Mouse (Mus musculus): ENCODE measurements around the gene Mrvi1. TPM values are rescaled to one million over a fixed set of nuclear protein-coding genes. Genes with fewer than 3 reads are reported as not detected.

The Mrvi1 gene
- polyA plus RNA-seq, 1 experiment from 2014 or later, result 0.18 TPM

GRCm38 (mm10) chr7:110949785-110950620, 32.3 kb downstream of the Mrvi1 start:
- no peaks in the 10 kb centered on the region for H3K9me3 ChIP-seq
- no peak overlapping the region for H3K4me2 ChIP-seq
- H3K4me3 ChIP-seq, result no peak overlapping the region
- no peak overlapping the region for H3K27ac ChIP-seq
- no peak overlapping the region for H3K9ac ChIP-seq
- no peaks in the 10 kb centered on the region for H3K27me3 ChIP-seq
- ATAC-seq (ENCODE audit: insufficient number of reproducible peaks, insufficient read depth, low FRiP score, low TSS enrichment, low read depth), result no peak
- no peaks in the 10 kb centered on the region for H3K36me3 ChIP-seq
- H3K4me1 ChIP-seq, result no peaks in the 10 kb centered on the region
- 77% methylated on average over 13 of the region's 13 CpGs for WGBS

GRCm38 (mm10) chr7:110948579-110948978, 33.7 kb downstream of the Mrvi1 start:
- Histone ChIP-seq H3K4me3 (no peak overlapping the region), H3K4me1 (no peaks in the 10 kb centered on the region), H3K4me2 (no peak overlapping the region), H3K9me3 (no peaks in the 10 kb centered on the region), H3K27ac (no peak overlapping the region), H3K36me3 (no peaks in the 10 kb centered on the region), H3K9ac (no peak overlapping the region), H3K27me3 (no peaks in the 10 kb centered on the region)
- no peak for ATAC-seq (ENCODE audit: insufficient number of reproducible peaks, insufficient read depth, low FRiP score, low TSS enrichment, low read depth)
- 85% methylated on average over 3 of the region's 3 CpGs for WGBS

GRCm38 (mm10) chr7:110947616-110948015, 34.6 kb downstream of the Mrvi1 start:
- Histone ChIP-seq H3K9ac (no peak overlapping the region), H3K27me3 (no peaks in the 10 kb centered on the region), H3K27ac (no peak overlapping the region), H3K4me1 (no peaks in the 10 kb centered on the region), H3K4me3 (no peak overlapping the region), H3K9me3 (no peaks in the 10 kb centered on the region), H3K4me2 (no peak overlapping the region), H3K36me3 (no peaks in the 10 kb centered on the region)
- ATAC-seq (ENCODE audit: insufficient number of reproducible peaks, insufficient read depth, low FRiP score, low TSS enrichment, low read depth), result no peak
- WGBS, result 86% methylated on average over 6 of the region's 6 CpGs

DNA sequence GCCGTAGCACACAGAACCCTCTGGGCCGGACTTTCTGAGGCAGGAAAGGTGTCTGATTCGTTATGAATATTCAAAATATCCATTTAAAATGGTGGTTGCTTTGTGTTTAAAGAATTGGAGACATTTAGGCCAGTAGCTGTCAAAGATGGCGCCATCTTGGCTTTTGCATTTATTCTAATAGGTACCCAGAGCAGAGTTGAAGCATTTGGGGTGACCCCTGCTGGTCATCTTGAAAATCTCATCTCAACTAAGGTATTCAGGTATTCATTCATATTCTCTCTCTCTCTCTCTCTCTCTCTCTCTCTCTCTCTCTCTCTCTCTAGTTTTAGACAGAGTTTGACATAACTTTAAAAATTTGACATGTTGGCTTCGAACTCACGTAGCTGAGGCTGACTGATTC, 35.5 kb downstream of the Mrvi1 start:
- Histone ChIP-seq H3K4me3 (no peak overlapping the region), H3K27me3 (no peaks in the 10 kb centered on the region), H3K9me3 (no peaks in the 10 kb centered on the region), H3K9ac (no peak overlapping the region), H3K4me1 (peaks cover 7% of the 10 kb centered on the region), H3K36me3 (no peaks in the 10 kb centered on the region), H3K4me2 (no peak overlapping the region), H3K27ac (no peak overlapping the region)
- WGBS, result 70% methylated on average over 6 of the region's 6 CpGs
- ATAC-seq (ENCODE audit: insufficient number of reproducible peaks, insufficient read depth, low FRiP score, low TSS enrichment, low read depth), result no peak

GRCm38 (mm10) chr7:110944321-110944720, 37.9 kb downstream of the Mrvi1 start:
- peaks cover 13% of the 10 kb centered on the region for H3K4me1 ChIP-seq
- no peaks in the 10 kb centered on the region for H3K36me3 ChIP-seq
- no peak overlapping the region for H3K27ac ChIP-seq
- H3K9me3 ChIP-seq, result no peaks in the 10 kb centered on the region
- WGBS, result 89% methylated on average over 5 of the region's 5 CpGs
- no peak for ATAC-seq (ENCODE audit: insufficient number of reproducible peaks, insufficient read depth, low FRiP score, low TSS enrichment, low read depth)
- H3K9ac ChIP-seq, result no peak overlapping the region
- no peaks in the 10 kb centered on the region for H3K27me3 ChIP-seq
- no peak overlapping the region for H3K4me2 ChIP-seq
- no peak overlapping the region for H3K4me3 ChIP-seq

DNA sequence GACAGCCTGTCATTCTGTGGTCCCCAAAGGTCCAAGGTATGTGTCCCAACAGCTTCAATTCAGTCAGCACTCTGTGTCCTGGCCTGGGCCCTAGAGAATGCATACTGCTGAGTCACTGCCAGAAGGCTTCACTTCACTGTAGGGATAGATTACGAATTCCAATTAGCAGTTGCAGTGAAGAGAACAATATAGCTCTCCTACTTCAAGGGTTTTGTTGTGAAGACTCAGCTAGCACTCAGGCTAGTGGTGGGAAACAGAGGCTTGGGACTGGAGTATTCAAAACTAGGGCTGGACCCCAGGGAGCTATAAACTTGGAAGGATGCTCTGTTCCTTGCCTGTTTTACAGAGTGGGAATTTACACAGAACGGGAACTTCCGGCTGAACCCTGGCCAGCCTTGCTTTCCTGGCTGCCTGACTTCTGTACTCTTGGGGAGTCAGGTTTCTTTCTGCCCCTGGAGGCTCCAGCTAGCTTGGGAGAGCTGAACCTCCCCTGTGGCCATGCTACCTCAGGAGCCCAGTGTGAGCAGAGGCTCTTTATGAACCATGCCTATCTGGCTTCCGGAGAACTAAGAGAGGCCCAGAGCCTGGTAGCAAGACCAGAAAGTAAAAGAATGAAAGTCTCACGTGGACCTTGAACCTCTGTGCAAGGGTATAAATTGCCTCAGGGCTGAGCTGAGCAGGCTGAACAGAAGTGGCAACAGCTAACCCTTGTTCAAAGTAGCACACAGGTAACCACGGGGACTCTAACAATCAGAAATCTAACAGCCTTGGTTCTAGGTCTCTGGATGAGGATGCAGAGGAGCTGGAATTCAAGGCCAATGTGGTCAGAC, 40.3 kb downstream of the Mrvi1 start:
- H3K9ac ChIP-seq, result no peak overlapping the region
- H3K4me1 ChIP-seq, result peaks cover 13% of the 10 kb centered on the region
- no peak for ATAC-seq (ENCODE audit: insufficient number of reproducible peaks, insufficient read depth, low FRiP score, low TSS enrichment, low read depth)
- no peaks in the 10 kb centered on the region for H3K27me3 ChIP-seq
- no peak overlapping the region for H3K4me3 ChIP-seq
- H3K36me3 ChIP-seq, result no peaks in the 10 kb centered on the region
- no peak overlapping the region for H3K4me2 ChIP-seq
- no peaks in the 10 kb centered on the region for H3K9me3 ChIP-seq
- 37% methylated on average over 6 of the region's 6 CpGs for WGBS
- H3K27ac ChIP-seq, result peak overlapping the region; percentile 44; the same call in 1 of the 2 replicates

DNA sequence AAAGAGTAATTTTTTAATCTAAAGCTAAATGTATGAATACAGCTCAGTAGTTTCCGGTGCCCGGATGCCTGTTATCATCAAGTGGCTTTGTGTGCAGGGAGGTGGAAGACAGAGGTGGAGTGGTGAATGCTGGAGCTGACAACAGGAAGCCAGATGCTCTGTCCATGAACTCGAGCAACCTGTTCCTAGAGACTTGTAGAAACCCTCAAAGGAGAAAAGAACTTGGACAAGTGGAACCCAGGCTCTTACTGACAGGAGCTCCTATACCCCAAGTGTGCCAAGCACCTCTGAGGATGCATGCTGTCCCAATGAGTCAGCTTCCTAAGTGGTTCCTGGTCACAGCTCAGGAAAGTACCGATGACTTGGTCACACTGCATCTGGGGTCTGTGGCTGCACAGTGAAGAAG, 41.1 kb downstream of the Mrvi1 start:
- Histone ChIP-seq H3K9me3 (no peaks in the 10 kb centered on the region), H3K27ac (no peak overlapping the region), H3K4me2 (no peak overlapping the region), H3K4me3 (no peak overlapping the region), H3K27me3 (no peaks in the 10 kb centered on the region), H3K36me3 (no peaks in the 10 kb centered on the region), H3K4me1 (peaks cover 13% of the 10 kb centered on the region), H3K9ac (no peak overlapping the region)
- ATAC-seq (ENCODE audit: insufficient number of reproducible peaks, insufficient read depth, low FRiP score, low TSS enrichment, low read depth), result no peak
- WGBS, result 78% methylated on average over 4 of the region's 4 CpGs

- WGBS, result 86% methylated on average over 6 of the region's 6 CpGs
Measured at GRCm38 (mm10) chr7:110935815-110936762, 46.2 kb downstream of the Mrvi1 start.

DNA sequence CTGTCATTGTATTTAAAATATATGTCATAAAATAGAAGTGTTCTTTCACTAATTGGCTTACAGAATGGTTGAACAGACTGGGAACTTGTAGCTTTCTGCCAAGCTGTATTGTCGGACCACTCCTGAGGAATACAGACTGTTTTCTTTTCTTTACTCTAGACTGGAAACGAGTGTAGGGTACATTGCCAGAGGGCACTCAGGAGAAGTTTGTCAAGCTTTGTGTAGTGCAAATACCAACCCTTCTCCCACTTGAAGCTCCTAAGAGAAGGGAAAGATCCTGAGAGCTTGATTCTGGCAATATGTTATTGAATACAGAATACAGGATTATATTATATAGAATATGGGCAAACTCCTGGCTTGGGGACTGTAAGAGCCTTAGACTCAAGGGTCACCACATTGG, 48.3 kb downstream of the Mrvi1 start:
- H3K27me3 ChIP-seq, result peaks cover 5% of the 10 kb centered on the region; the same call in 1 of the 2 replicates
- no peaks in the 10 kb centered on the region for H3K9me3 ChIP-seq
- no peak overlapping the region for H3K9ac ChIP-seq
- no peaks in the 10 kb centered on the region for H3K4me1 ChIP-seq
- no peak overlapping the region for H3K27ac ChIP-seq
- H3K36me3 ChIP-seq, result no peaks in the 10 kb centered on the region
- no peak overlapping the region for H3K4me3 ChIP-seq
- no peak overlapping the region for H3K4me2 ChIP-seq
- no peak for ATAC-seq (ENCODE audit: insufficient number of reproducible peaks, insufficient read depth, low FRiP score, low TSS enrichment, low read depth)
- 44% methylated on average over 2 of the region's 2 CpGs for WGBS

More at GRCm38 (mm10) chr7:110935815-110936762, 46.2 kb downstream of the Mrvi1 start:
- Histone ChIP-seq H3K27ac (no peak overlapping the region), H3K4me2 (no peak overlapping the region), H3K4me3 (no peak overlapping the region), H3K9ac (no peak overlapping the region), H3K36me3 (no peaks in the 10 kb centered on the region), H3K9me3 (no peaks in the 10 kb centered on the region), H3K4me1 (peaks cover under 1% of the 10 kb centered on the region; the same call in 1 of the 2 replicates), H3K27me3 (peaks cover 5% of the 10 kb centered on the region; the same call in 1 of the 2 replicates)
- ATAC-seq (ENCODE audit: insufficient number of reproducible peaks, insufficient read depth, low FRiP score, low TSS enrichment, low read depth), result no peak

DNA sequence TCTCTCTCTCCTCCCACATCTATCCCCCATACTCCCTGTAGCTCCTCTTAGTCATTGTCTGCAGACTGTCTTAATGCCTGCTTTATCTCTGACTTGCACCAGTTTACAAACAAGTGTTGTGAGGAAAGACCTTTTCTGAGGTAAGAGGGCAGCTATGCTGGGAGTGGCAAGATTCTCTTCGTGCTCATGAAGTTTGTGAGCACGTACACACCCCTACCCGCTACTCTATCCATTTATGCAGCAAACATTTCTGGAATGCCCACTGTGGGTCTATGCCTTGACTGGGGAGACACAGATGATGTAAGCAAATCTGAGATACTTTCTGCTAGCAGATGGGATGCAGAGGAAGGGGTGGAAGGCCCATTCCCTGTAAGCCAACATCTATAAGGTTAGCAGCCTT, 48.9 kb downstream of the Mrvi1 start:
- Histone ChIP-seq H3K27ac (no peak overlapping the region), H3K9ac (no peak overlapping the region), H3K9me3 (no peaks in the 10 kb centered on the region), H3K4me3 (no peak overlapping the region), H3K36me3 (no peaks in the 10 kb centered on the region), H3K27me3 (peaks cover 5% of the 10 kb centered on the region; the same call in 1 of the 2 replicates), H3K4me1 (no peaks in the 10 kb centered on the region), H3K4me2 (no peak overlapping the region)
- ATAC-seq (ENCODE audit: insufficient number of reproducible peaks, insufficient read depth, low FRiP score, low TSS enrichment, low read depth), result no peak
- WGBS, result 86% methylated on average over 3 of the region's 3 CpGs

Measured in embryonic facial prominence, embryonic 13.5 days (tissue).